Mouse (Mus musculus) c-Kit-negative CD71-positive TER-119-positive erythroid progenitor cells, embryonic 14.5 days (primary cell): ENCODE measurements at regions not wholly inside any gene's neighbourhood (a gene's known extent, or its start where the extent isn't known, plus 50 kb on each side); places are given as distances from the start of the nearest gene placed in this dataset.

ENCODE experiments used
- DNase-seq: peaks from one replicate; pipeline ENCODE4 v3.0.0-alpha.2; 2013; ENCODE audit warnings: low read depth, low spot score

- DNase-seq, result no peak
Observed at GRCm38 (mm10) chr14:25122971-25123535, 335.9 kb upstream of the Zmiz1 start.

DNA sequence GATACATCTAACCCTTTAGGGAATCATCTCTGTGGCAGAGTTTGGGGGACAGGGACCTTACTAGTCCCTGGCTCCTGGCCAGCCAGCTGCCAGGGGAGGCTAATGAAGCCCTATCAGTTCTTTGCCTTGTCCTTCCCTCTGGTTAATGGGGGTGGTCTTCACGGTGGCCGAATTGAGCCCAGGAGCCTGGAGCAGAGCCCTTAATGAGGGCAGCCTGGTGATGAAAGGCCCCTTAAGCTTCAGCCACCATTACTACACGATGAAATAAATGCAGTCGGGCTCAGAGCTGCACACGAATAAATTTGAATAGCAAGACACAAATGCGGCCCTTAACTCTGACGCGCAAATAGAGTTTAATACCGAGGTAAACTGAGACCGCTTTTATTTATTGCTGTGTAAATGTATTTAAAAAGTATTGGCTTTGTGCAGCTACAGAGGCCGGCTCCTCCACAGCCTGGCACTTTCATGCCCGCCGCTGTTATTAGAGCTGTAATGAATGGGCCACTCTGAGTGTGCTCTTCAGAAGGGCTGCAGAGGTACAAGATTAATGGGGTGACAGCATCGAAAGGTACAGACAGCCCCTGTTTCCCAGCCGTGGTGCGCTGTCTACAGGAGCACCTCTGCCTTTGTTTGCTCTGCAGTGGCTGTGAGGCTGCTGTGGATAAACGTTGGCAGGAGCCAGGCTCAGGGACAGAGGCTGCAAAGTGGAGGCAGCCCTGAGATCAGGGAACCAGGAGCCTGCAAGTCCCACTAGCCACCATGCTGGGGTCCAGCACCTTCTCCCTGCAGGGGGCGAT lies 335.2 kb upstream of the Zmiz1 start:
- no peak for DNase-seq

- no peak for DNase-seq
Observed at GRCm38 (mm10) chr14:25126544-25126943, 332.4 kb upstream of the Zmiz1 start.

DNA sequence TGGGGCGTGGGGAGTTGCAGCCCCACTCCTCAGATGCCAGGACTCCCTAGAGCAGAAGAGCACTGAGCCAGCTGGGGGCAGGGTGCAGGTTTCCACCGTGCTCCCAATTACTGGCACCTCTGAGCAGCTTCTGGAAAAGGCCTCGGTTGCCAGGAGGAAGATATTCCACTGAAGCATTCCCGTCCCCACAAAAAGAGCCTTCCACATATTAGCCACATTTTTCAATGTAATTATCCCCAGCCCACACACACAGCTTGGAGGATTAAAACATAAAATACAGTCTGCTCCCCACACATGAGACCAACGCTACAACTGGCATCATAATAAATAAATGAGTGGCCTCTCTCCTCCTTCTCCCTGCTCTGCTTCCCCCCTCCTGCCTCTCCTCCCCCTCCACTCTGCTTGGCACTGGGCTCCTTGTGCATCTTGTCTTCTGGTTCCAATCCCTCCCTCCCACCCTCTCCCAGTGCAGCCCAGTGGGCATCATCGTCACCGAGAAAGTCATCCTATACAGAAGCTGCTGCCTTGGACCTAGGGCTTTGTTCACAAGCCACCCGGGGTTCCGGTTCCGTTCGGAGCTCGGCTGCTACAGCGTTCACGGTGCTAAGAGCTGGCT lies 331.3 kb upstream of the Zmiz1 start:
- DNase-seq, result no peak

DNA sequence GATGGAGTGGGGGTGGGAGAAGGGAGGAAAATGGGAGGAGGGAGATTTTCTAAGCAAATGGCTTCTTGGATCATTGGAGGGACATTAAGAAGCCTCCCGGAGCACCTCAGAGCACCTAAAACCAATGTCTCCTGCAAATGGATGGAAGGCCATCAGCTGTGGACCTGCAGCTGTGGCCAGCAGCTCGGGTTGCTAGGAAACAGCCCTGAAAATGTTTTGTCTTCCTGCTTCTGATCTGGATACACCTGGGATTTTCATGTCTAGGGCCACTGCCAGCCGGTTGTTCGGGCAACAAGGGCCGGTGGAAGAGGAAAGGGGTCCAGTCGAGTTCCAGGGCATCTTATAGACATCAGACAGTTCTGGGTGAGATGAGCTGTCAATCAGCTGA lies 330.8 kb upstream of the Zmiz1 start:
- DNase-seq, result no peak

- DNase-seq, result no peak
Observed at GRCm38 (mm10) chr14:25135371-25135770, 323.6 kb upstream of the Zmiz1 start.

- no peak for DNase-seq
Observed at GRCm38 (mm10) chr14:25137312-25137711, 321.7 kb upstream of the Zmiz1 start.

- DNase-seq, result no peak
Observed at GRCm38 (mm10) chr14:25138485-25138884, 320.5 kb upstream of the Zmiz1 start.

DNA sequence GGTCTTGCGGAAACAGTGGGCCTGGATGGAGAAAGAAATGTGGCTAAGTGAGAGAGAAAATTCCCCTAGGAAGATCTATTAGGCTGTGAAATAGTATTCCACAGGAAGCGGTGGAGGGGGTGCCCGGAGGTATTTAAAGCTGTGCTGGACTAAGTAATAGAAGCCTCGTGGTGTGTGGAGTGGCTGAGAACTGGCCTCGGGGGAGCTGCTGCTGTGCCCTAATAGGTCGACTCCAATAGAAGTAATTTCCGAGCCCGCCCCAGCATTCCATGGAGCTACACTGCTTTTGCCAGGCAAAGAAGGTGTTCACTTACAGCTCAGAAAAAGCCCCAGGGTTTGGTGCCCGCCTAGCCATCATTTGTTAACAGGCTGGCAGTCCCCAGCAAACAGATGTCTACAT lies 317.1 kb upstream of the Zmiz1 start:
- DNase-seq, result no peak

GRCm38 (mm10) chr14:25143051-25143450 lies 315.9 kb upstream of the Zmiz1 start:
- no peak for DNase-seq

DNA sequence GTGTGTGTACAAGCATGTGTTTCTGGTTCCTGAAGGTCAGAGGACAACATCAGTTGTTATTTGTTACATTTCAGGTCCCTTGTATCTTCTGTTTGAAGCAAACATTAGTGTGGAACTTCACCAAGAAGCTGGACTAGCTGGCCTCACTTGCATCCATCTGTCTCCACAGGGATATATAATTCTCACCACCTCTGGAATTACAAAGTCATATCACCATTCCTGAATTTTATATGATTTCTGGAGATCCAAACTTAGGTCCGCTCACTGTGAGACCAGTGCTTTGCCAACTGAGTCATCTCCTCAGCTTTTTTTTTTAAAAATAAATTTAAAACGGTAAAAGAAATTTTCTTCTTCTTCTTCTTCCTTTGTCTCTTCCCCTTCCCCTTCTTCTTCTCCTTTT lies 311.3 kb upstream of the Zmiz1 start:
- no peak for DNase-seq

GRCm38 (mm10) chr14:25150968-25151367 lies 308.0 kb upstream of the Zmiz1 start:
- no peak for DNase-seq

DNA sequence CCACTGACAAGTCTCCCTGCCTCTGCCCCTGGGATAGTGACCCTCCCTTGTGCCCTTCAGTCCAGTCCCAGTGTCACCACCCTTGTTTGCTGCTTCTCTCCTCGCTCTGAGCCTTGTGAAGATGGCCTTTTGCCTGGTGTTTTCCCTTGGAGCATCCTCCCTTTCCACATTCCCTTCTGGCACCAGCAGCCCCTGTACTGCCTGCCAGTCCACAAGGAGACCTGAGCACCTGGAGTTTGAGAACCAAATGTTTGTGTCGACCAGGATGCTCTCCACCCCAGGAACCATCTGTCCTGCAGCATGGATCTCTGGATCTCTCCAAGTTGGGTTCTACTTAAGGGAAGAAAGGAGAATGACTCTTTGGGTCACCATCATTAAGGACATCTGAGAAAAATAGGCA lies 307.5 kb upstream of the Zmiz1 start:
- DNase-seq, result no peak

DNA sequence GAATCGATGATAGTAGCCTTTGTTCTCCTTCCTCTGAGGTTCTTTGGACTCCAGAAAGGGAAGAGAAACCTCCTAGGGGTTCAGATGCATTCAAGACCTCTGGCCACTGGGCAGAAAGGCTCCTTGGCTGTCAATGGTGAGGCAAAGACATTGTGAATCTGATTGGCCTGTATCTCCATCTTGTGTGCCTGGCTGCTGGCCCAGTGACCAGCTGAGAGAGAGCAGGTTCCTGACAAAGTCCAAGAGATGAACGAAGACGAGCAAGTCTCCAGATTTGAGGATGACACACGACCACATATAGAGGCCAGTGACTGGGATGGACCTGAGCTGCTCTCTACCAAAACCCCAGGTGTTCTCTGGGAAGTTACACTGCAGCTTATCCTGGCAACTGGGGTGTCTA lies 305.4 kb upstream of the Zmiz1 start:
- DNase-seq, result no peak

DNA sequence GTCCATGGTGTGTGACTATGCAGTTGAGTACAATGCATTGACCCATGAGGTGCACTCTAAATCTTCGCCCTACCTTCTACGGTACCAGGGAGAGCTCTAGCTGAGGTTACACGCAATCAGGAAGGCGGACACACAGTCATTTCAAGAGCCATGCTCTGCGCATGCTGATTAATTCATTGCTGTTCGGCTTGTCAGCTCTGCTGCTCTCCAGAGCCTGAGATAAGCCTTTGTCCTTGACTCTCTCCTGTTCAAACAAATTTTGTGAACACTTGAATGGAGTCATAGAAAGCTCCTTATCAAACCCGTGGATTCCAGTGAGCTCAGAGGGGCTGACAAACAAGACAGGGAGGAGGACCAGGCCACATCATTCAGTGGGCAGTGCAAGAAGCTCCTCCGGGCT lies 304.8 kb upstream of the Zmiz1 start:
- no peak for DNase-seq

DNA sequence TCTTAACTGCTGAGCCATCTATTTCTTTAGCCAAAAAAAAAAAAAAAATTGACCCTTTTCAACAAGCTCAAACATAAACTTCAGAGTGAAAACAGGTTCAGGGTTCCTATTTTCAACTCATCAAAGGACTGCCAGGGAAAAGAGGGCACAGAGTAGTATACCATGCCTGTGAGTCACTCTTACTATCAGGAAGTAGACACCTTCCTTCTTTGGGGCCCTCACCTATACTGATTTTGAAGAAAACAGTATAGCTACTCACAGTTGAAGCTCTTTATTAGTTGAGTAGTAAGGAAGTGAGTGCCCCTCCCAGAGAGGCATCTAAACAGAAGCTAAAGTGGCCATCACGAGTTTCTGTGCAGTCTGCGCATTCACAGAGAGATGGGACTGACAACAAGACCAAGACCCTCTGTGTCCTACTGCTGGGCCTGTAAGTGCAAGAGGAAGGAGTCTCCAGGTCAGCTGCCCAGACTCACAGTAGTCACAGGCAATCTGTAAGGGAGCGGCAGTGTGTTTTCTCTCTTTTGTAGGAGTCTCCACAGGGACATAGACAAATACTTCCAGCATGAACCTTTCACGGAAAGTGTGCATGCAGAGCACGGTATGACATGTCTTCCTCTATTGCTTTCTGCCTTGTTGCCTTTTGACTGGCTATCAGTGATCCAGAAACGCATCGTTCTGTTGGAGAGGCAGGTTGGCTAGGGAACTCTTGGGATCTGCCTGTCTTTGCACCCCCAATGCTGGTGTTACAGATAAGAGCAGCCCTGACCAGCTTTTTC lies 303.8 kb upstream of the Zmiz1 start:
- no peak for DNase-seq

DNA sequence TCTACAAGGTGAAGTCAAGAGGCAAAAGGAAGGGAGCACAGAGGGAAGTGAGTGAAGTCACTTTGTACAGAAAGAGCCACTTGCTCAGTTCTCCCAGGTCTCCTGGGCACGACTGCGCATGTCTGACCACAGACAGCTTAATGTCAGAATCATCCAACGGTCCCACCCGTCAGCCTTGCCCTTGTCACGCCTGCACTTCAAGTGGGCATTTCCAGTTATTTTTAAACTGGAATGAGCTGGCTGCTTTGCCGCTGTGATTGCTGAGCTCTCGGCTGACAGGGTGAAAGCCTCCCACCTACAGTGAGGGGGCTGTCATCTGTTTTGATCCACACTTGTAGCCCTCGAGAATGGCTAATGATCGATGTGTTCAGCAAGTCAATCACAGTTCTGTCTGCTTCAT lies 302.8 kb upstream of the Zmiz1 start:
- DNase-seq, result no peak

- no peak for DNase-seq
Observed at GRCm38 (mm10) chr14:25161684-25162321, 297.2 kb upstream of the Zmiz1 start.

DNA sequence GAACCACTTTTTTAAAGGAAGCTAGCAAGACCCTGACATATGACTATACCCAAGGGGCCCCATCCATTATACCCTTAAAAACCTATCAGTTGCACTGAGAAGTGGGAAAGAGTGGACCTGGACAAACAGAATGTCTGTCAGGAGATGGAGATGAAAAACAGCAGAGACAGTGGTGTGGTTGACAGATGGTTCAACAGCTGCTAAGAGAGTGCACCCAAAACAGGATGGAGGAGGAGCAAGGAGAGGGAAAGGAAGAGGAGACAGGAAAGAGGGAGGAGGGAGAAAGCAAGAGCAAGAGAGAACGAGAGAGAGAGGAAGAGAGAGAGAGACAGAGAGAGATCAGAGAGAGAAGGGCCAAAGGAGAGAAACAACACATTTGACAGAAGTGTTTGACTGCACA lies 292.8 kb upstream of the Zmiz1 start:
- no peak for DNase-seq

- no peak for DNase-seq
Observed at GRCm38 (mm10) chr14:25167604-25168003, 291.4 kb upstream of the Zmiz1 start.

DNA sequence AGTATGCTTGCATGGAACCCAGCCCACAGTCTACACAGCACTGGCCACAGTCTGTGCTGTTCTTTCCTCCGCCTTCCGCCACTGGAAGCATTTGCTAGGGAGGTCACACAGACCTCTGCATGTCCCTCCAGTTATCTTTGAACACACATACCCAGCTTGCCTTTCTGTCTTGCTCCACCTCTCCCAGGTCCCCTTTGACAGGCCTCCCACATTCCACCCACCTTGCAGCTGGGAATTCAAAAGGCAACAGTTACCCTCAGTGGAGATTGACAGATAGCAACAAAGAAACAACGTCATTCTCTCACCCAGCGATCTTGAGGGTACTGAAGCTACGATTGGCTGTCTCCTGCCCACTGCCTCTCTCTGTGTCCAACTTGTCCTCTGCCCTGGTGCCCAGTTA lies 290.7 kb upstream of the Zmiz1 start:
- DNase-seq, result no peak

DNA sequence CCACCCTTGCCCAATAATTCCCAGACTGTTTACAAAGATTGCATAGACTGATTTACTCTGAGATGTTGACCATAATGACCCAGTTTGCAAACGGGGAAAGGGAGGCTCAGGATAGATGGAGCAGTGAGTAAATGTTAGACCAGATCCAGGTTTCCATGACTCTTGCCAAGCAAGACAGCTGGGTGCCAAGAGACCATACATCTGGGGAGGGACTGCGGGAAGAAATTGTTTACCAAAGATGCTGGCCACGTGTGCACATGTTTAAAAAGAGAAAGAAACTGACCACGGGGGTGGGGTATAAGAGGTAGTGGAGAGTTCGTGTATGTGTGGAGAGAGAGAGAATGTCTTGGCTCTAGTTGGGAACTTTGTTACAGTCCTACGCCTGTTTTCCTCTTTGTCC lies 285.7 kb upstream of the Zmiz1 start:
- DNase-seq, result no peak
